Mouse (Mus musculus) MEL (cell line): ENCODE measurements around the gene Mtss1l.

Experiments used
- BHLHE40 ChIP-seq: IDR thresholded peaks from 2 replicates; pipeline ENCODE4 v1.6.1; 2012; ENCODE audit warnings: low read depth, mild to moderate bottlenecking, inconsistent platforms, low read length, improper control_type of control experiment, borderline replicate concordance
- CHD1 ChIP-seq: IDR thresholded peaks from 2 replicates; pipeline ENCODE4 v1.6.1; 2012; ENCODE audit warnings: low read depth, mild to moderate bottlenecking, inconsistent platforms, low read length, improper control_type of control experiment
- CHD2 ChIP-seq: IDR thresholded peaks from 2 replicates; pipeline ENCODE4 v1.6.1; 2011; ENCODE audit warnings: low read length, improper control_type of control experiment
- CTCF ChIP-seq, 3 experiments: IDR thresholded peaks in 2 of 3; conservative IDR thresholded peaks in 1 of 3; 2 replicates each; pipeline ENCODE4 v1.5.1; 2011 to 2012; ENCODE audit warnings: low read length in 3 of 3, low read depth in 2 of 3, mild to moderate bottlenecking in 2 of 3, improper control_type of control experiment in 1 of 3, inconsistent platforms in 1 of 3, mixed read lengths in 1 of 3, moderate library complexity in 1 of 3; ENCODE audit not compliant: control insufficient read depth in 1 of 3, insufficient read depth in 1 of 3, poor library complexity in 1 of 3, severe bottlenecking in 1 of 3
- EP300 ChIP-seq, 2 experiments: IDR thresholded peaks; 2 replicates each; pipeline ENCODE4 v1.6.1; 2011; ENCODE audit warnings: improper control_type of control experiment in 2 of 2, low read length in 2 of 2, low read depth in 1 of 2, mild to moderate bottlenecking in 1 of 2
- GATA1 ChIP-seq: IDR thresholded peaks from 2 replicates; pipeline ENCODE4 v1.6.1; 2011; ENCODE audit warnings: low read depth, low read length, improper control_type of control experiment
- HCFC1 ChIP-seq: IDR thresholded peaks from 2 replicates; pipeline ENCODE4 v1.6.1; 2012; ENCODE audit warnings: low read depth, mild to moderate bottlenecking, inconsistent platforms, low read length, improper control_type of control experiment, moderate library complexity
- MAX ChIP-seq: IDR thresholded peaks from 2 replicates; pipeline ENCODE4 v1.6.1; 2011; ENCODE audit warnings: low read length, improper control_type of control experiment
- POLR2A ChIP-seq, 2 experiments: IDR thresholded peaks; 2 replicates each; pipeline ENCODE4 v1.6.1; 2011 to 2012; ENCODE audit warnings: low read length in 2 of 2, mild to moderate bottlenecking in 2 of 2, control low read depth in 1 of 2, improper control_type of control experiment in 1 of 2, low read depth in 1 of 2, moderate library complexity in 1 of 2; ENCODE audit not compliant: control insufficient read depth in 1 of 2, insufficient read depth in 1 of 2, poor library complexity in 1 of 2
- POLR2AphosphoS2 ChIP-seq: IDR thresholded peaks from 2 replicates; pipeline ENCODE4 v1.6.1; 2011; ENCODE audit warnings: low read length, improper control_type of control experiment
- POLR2AphosphoS5 ChIP-seq: IDR thresholded peaks from 2 replicates; pipeline ENCODE4 v1.6.1; 2012; ENCODE audit warnings: low read depth, borderline replicate concordance, mild to moderate bottlenecking, inconsistent platforms, low read length, moderate library complexity, mixed read lengths
- USF1 ChIP-seq: IDR thresholded peaks from 2 replicates; pipeline ENCODE4 v1.6.1; 2014; ENCODE audit warnings: low read depth, mild to moderate bottlenecking, inconsistent platforms, low read length, improper control_type of control experiment, moderate library complexity

- TF ChIP-seq CTCF (IDR thresholded peaks at IDR 0.05 in 2 of 3, conservative IDR thresholded peaks at IDR 0.05 in 1 of 3; ENCODE audit: control insufficient read depth in 1 of 3, insufficient read depth in 1 of 3, low read depth in 2 of 3, low read length in 3 of 3, poor library complexity in 1 of 3, severe bottlenecking in 1 of 3): no peak
- TF ChIP-seq HCFC1: no peak
- TF ChIP-seq USF1: no peak
- no peak for TF ChIP-seq GATA1
- TF ChIP-seq CHD2: no peak
- no peak for TF ChIP-seq CHD1
- TF ChIP-seq POLR2A (IDR thresholded peaks at IDR 0.05; ENCODE audit: control insufficient read depth in 1 of 2, insufficient read depth in 1 of 2, low read depth in 1 of 2, low read length in 2 of 2, poor library complexity in 1 of 2): no peak; a peak in 1 of 4 replicates
- TF ChIP-seq POLR2AphosphoS2: no peak
- TF ChIP-seq POLR2AphosphoS5: no peak
- no peak for TF ChIP-seq BHLHE40
- no peak for TF ChIP-seq EP300 (IDR thresholded peaks at IDR 0.05; ENCODE audit: low read depth in 1 of 2, low read length in 2 of 2)
- TF ChIP-seq MAX: no peak
Measured at GRCm38 (mm10) chr8:110673168-110673567, 48.1 kb upstream of the Mtss1l start.
